Mouse (Mus musculus): ENCODE measurements around the gene Abhd12b.

- TF ChIP-seq CHD2 (IDR thresholded peaks at IDR 0.05; ENCODE audit: low read depth, low read length) (no peak), ZNF384 (IDR thresholded peaks at IDR 0.05; ENCODE audit: low read depth, low read length) (no peak), HCFC1 (IDR thresholded peaks at IDR 0.05; ENCODE audit: borderline replicate concordance, insufficient read depth, low read length) (no peak)
Measured at GRCm38 (mm10) chr12:70105885-70106284, 48.1 kb upstream of the Abhd12b start.

Data from ES-E14 (cell line).